Mouse (Mus musculus): Measurements from ENCODE around the gene Dync2h1. TPM values are rescaled to one million over a fixed set of nuclear protein-coding genes. Genes with fewer than 3 reads are reported as not detected.

The Dync2h1 gene
- polyA plus RNA-seq, 1 experiment from 2014 or later = 6.3 TPM

DNA sequence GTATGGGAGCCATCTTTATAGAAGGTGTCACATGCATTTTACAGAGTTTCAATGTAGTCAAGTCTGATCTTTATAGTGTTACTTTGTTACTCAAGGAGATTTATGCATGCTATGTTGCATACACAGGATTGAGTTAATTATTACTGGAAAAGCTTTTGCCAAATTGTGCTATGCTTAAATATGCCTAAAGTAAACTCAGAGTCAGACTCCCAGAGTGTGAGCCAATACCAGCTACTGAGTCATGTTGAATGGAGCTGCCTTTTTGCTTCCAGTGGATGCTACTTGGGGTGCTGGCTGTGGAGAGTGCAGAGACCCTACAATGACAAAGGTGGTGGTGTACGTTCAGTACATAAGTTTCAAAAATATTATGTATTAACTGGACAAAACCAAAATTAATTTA, 169.5 kb downstream of the Dync2h1 start:
- Histone ChIP-seq H3K4me1 (ENCODE audit: control insufficient read depth in 2 of 2, insufficient read depth in 2 of 2, low read length in 2 of 2) (no peaks in the 10 kb centered on the region), H3K4me2 (ENCODE audit: low read length) (no peak overlapping the region), H3K27ac (replicated peaks in 1 of 2; ENCODE audit: control insufficient read depth in 1 of 2, insufficient read depth in 1 of 2, low read depth in 2 of 2, low read length in 2 of 2) (no peak overlapping the region), H3K4me3 (ENCODE audit: control insufficient read depth in 1 of 2, insufficient read depth in 1 of 2, low read depth in 1 of 2, low read length in 2 of 2) (no peak overlapping the region), H3K9me3 (ENCODE audit: control insufficient read depth, low read length) (no peaks in the 10 kb centered on the region), H3K27me3 (ENCODE audit: control insufficient read depth, insufficient read depth, low read length) (no peaks in the 10 kb centered on the region), H3K9ac (ENCODE audit: low read length) (no peak overlapping the region), H3K36me3 (ENCODE audit: control insufficient read depth, insufficient read depth, low read length) (no peaks in the 10 kb centered on the region)
- ATAC-seq (ENCODE audit: insufficient number of reproducible peaks, insufficient read depth, low FRiP score, low read depth) = no peak
- 88% methylated on average over 1 of the region's 1 CpGs for WGBS

DNA sequence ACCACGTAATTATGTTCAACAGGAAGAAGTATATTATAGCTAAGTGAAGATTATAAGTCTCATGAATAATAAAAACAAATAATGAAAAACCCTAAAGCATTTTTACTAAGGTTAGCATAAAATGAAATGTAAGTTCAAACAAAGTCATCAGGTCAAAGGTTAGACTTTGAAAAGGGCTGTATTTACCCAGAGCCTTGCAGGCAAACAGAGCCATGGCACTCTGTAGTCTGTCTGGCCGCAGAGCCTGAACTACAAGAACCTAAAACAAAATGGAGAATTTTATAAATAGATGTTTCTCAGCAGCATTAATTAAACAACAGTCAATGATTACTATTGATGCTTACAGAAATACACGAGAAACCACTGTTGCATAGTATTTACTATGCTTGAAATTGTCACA, 174.5 kb downstream of the Dync2h1 start:
- Histone ChIP-seq H3K27me3 (ENCODE audit: control insufficient read depth, insufficient read depth, low read length) (no peaks in the 10 kb centered on the region), H3K4me1 (ENCODE audit: control insufficient read depth in 2 of 2, insufficient read depth in 2 of 2, low read length in 2 of 2) (no peaks in the 10 kb centered on the region), H3K9me3 (ENCODE audit: control insufficient read depth, low read length) (no peaks in the 10 kb centered on the region), H3K4me2 (ENCODE audit: low read length) (no peak overlapping the region), H3K36me3 (ENCODE audit: control insufficient read depth, insufficient read depth, low read length) (0 out of 2 replicates have a peak, but pooled peaks cover 3% of the 10 kb centered on the region), H3K9ac (ENCODE audit: low read length) (no peak overlapping the region), H3K27ac (replicated peaks in 1 of 2; ENCODE audit: control insufficient read depth in 1 of 2, insufficient read depth in 1 of 2, low read depth in 2 of 2, low read length in 2 of 2) (no peak overlapping the region), H3K4me3 (ENCODE audit: control insufficient read depth in 1 of 2, insufficient read depth in 1 of 2, low read depth in 1 of 2, low read length in 2 of 2) (no peak overlapping the region)
- WGBS = 82% methylated on average over 3 of the region's 3 CpGs
- ATAC-seq (ENCODE audit: insufficient number of reproducible peaks, insufficient read depth, low FRiP score, low read depth) = no peak

DNA sequence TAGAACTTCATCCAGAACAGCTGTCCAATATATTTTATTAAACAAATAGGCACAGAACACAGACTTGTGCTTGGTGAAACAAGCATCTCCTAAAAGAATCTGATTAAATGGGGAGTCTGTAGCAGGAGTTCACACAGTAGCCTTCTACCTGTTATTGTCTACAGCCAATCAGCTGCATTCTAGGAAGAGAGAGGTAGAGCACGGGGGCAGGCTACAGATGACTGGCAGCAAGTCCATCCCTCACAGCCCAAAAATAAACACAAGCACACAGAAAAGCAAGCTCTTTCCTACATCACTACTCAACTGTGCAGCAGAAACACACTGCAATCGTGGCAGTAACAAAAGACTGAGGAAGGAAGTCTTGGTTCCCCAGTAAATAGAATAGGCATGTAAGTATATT, 189.4 kb downstream of the Dync2h1 start:
- Histone ChIP-seq H3K4me2 (ENCODE audit: low read length) (no peak overlapping the region), H3K4me1 (ENCODE audit: control insufficient read depth in 2 of 2, insufficient read depth in 2 of 2, low read length in 2 of 2) (no peaks in the 10 kb centered on the region), H3K36me3 (ENCODE audit: control insufficient read depth, insufficient read depth, low read length) (no peaks in the 10 kb centered on the region), H3K9ac (ENCODE audit: low read length) (no peak overlapping the region), H3K27ac (replicated peaks in 1 of 2; ENCODE audit: control insufficient read depth in 1 of 2, insufficient read depth in 1 of 2, low read depth in 2 of 2, low read length in 2 of 2) (no peak overlapping the region), H3K9me3 (ENCODE audit: control insufficient read depth, low read length) (no peaks in the 10 kb centered on the region), H3K4me3 (ENCODE audit: control insufficient read depth in 1 of 2, insufficient read depth in 1 of 2, low read depth in 1 of 2, low read length in 2 of 2) (no peak overlapping the region), H3K27me3 (ENCODE audit: control insufficient read depth, insufficient read depth, low read length) (no peaks in the 10 kb centered on the region)
- no peak for ATAC-seq (ENCODE audit: insufficient number of reproducible peaks, insufficient read depth, low FRiP score, low read depth)
- 45% methylated on average over 2 of the region's 2 CpGs for WGBS

DNA sequence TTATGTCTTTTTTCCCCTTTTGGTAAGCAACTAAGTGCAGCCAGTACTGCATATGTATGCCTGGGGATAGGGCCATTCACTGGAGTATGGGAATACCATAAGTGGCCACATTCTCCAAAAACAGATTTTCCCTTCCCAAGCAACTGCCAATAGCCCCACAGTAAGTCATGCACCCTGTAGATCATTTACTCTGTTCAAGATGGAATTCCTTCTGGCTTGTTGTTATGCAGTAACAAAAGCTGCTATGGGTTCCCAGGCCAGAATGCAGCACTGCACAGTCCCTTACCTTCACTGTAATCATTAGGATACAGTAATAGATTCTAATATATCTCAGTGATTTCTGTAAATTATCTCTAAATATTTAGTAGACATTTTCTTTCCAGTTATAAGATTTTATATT, 190.0 kb downstream of the Dync2h1 start:
- H3K4me2 ChIP-seq (ENCODE audit: low read length) = no peak overlapping the region
- no peaks in the 10 kb centered on the region for H3K27me3 ChIP-seq (ENCODE audit: control insufficient read depth, insufficient read depth, low read length)
- H3K9me3 ChIP-seq (ENCODE audit: control insufficient read depth, low read length) = no peaks in the 10 kb centered on the region
- H3K27ac ChIP-seq (replicated peaks in 1 of 2; ENCODE audit: control insufficient read depth in 1 of 2, insufficient read depth in 1 of 2, low read depth in 2 of 2, low read length in 2 of 2) = no peak overlapping the region
- H3K36me3 ChIP-seq (ENCODE audit: control insufficient read depth, insufficient read depth, low read length) = no peaks in the 10 kb centered on the region
- no peak for ATAC-seq (ENCODE audit: insufficient number of reproducible peaks, insufficient read depth, low FRiP score, low read depth)
- no peak overlapping the region for H3K4me3 ChIP-seq (ENCODE audit: control insufficient read depth in 1 of 2, insufficient read depth in 1 of 2, low read depth in 1 of 2, low read length in 2 of 2)
- H3K4me1 ChIP-seq (ENCODE audit: control insufficient read depth in 2 of 2, insufficient read depth in 2 of 2, low read length in 2 of 2) = no peaks in the 10 kb centered on the region
- H3K9ac ChIP-seq (ENCODE audit: low read length) = no peak overlapping the region

DNA sequence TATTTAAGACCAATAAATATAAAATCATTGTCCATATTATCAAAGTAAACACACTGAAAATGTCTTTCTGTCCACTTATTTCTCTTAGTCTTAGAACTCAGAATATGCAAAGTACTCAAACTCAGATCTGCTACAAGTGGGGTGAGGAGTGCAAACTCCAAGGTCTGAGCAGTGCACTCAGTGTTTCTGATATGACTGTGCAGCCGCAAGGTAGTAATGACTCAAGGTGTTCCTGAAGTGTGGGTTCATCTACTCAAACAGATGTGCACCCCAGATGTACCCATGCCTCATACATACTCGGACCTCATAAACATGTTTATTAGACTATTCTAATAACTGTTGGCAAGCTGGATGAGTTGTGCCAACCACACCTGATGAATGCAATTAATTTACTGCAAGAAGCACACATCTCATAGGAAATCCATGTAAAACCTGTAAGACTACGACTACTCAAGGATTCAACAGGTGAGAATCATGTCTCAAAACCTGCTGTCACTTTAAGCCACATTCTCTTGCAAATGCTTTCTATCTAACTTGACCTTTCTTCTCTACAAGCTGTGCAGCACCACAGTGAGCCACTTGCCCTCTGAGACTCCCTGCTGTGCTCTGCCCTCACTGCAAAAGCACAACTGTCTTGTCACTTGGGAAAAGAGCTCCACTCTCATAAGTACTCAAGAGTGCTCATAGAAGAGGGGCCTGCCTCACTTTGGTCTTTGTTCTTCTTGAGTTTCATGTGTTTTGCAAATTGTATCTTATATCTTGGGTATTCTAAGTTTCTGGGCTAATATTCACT, 195.2 kb downstream of the Dync2h1 start:
- H3K4me2 ChIP-seq (ENCODE audit: low read length) = no peak overlapping the region
- no peaks in the 10 kb centered on the region for H3K4me1 ChIP-seq (ENCODE audit: control insufficient read depth in 2 of 2, insufficient read depth in 2 of 2, low read length in 2 of 2)
- WGBS = 85% methylated on average over 3 of the region's 3 CpGs
- no peaks in the 10 kb centered on the region for H3K27me3 ChIP-seq (ENCODE audit: control insufficient read depth, insufficient read depth, low read length)
- H3K27ac ChIP-seq (replicated peaks in 1 of 2; ENCODE audit: control insufficient read depth in 1 of 2, insufficient read depth in 1 of 2, low read depth in 2 of 2, low read length in 2 of 2) = no peak overlapping the region
- no peaks in the 10 kb centered on the region for H3K9me3 ChIP-seq (ENCODE audit: control insufficient read depth, low read length)
- no peak for ATAC-seq (ENCODE audit: insufficient number of reproducible peaks, insufficient read depth, low FRiP score, low read depth)
- no peak overlapping the region for H3K4me3 ChIP-seq (ENCODE audit: control insufficient read depth in 1 of 2, insufficient read depth in 1 of 2, low read depth in 1 of 2, low read length in 2 of 2)
- no peaks in the 10 kb centered on the region for H3K36me3 ChIP-seq (ENCODE audit: control insufficient read depth, insufficient read depth, low read length)
- no peak overlapping the region for H3K9ac ChIP-seq (ENCODE audit: low read length)

DNA sequence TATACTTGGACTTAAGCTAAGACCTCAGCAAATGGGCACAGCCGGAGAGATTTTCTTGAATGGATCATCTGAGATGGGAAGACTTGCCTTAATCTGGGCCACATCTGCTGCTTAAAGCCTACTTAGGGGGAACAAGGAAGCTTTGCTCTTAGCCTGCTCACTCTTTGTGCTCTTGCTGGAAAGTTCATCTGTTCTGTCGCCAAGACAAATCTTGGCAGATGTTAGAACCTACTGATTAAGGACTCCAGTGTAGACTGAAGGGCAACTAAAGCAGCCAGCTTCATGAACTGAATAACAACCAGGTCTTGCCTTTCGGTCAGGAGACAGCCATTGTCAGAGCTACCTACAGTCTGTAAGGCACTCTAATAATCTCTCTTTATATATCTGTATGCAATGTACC, 198.1 kb downstream of the Dync2h1 start:
- H3K9ac ChIP-seq (ENCODE audit: low read length) = no peak overlapping the region
- 78% methylated on average over 3 of the region's 3 CpGs for WGBS

DNA sequence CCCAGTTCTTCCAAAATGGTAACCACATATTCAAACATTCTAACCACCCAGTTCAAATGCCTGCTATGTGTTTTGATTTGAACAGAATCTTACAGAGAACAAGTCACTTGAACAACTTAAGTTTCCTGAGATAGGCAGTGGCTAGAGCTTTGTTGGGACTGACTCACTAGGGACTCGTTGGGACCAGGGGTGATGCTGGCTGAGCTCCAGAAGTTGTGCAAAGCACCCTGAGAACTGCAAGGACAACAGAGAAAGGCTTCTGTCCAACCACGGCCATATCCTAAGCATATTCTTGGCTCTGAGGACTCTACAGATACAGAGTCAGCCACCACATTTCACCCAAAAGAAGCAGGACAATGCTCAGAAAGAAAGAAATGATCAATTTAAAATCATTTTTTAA, 215.1 kb downstream of the Dync2h1 start:
- 45% methylated on average over 2 of the region's 2 CpGs for WGBS
- Histone ChIP-seq H3K4me2 (ENCODE audit: low read length) (no peak overlapping the region), H3K27me3 (ENCODE audit: control insufficient read depth, insufficient read depth, low read length) (no peaks in the 10 kb centered on the region), H3K4me1 (ENCODE audit: control insufficient read depth in 2 of 2, insufficient read depth in 2 of 2, low read length in 2 of 2) (no peaks in the 10 kb centered on the region), H3K27ac (replicated peaks in 1 of 2; ENCODE audit: control insufficient read depth in 1 of 2, insufficient read depth in 1 of 2, low read depth in 2 of 2, low read length in 2 of 2) (no peak overlapping the region), H3K4me3 (ENCODE audit: control insufficient read depth in 1 of 2, insufficient read depth in 1 of 2, low read depth in 1 of 2, low read length in 2 of 2) (no peak overlapping the region), H3K9me3 (ENCODE audit: control insufficient read depth, low read length) (no peaks in the 10 kb centered on the region), H3K36me3 (ENCODE audit: control insufficient read depth, insufficient read depth, low read length) (no peaks in the 10 kb centered on the region), H3K9ac (ENCODE audit: low read length) (no peak overlapping the region)
- no peak for ATAC-seq (ENCODE audit: insufficient number of reproducible peaks, insufficient read depth, low FRiP score, low read depth)

More for the DNA sequence above, 198.1 kb downstream of the Dync2h1 start:
- H3K4me1 ChIP-seq (ENCODE audit: control insufficient read depth in 2 of 2, insufficient read depth in 2 of 2, low read length in 2 of 2) = no peaks in the 10 kb centered on the region
- H3K9me3 ChIP-seq (ENCODE audit: control insufficient read depth, low read length) = no peaks in the 10 kb centered on the region
- no peak for ATAC-seq (ENCODE audit: insufficient number of reproducible peaks, insufficient read depth, low FRiP score, low read depth)
- H3K27ac ChIP-seq (replicated peaks in 1 of 2; ENCODE audit: control insufficient read depth in 1 of 2, insufficient read depth in 1 of 2, low read depth in 2 of 2, low read length in 2 of 2) = no peak overlapping the region
- no peak overlapping the region for H3K4me2 ChIP-seq (ENCODE audit: low read length)
- no peaks in the 10 kb centered on the region for H3K27me3 ChIP-seq (ENCODE audit: control insufficient read depth, insufficient read depth, low read length)
- no peak overlapping the region for H3K4me3 ChIP-seq (ENCODE audit: control insufficient read depth in 1 of 2, insufficient read depth in 1 of 2, low read depth in 1 of 2, low read length in 2 of 2)
- H3K36me3 ChIP-seq (ENCODE audit: control insufficient read depth, insufficient read depth, low read length) = no peaks in the 10 kb centered on the region

DNA sequence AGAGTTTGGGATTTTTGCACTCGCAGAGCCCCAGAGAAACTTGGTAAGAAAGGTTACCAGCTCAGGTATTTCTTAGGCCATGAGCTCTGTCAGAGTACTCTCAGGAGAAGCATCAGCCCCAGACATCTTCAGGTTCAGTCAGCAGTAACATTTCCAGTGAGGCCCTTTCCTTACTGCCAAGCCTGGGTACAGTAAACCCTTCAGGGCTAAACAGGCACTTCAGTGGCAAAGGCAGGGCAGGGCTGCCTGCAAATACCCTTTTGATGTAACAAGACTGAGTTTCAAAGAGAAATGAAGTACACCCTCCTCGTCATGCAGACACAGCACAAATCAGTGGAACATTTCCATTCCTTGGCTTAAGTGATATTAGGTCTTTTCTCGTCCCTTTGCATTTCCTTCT, 219.2 kb downstream of the Dync2h1 start:
- no peak overlapping the region for H3K27ac ChIP-seq (replicated peaks in 1 of 2; ENCODE audit: control insufficient read depth in 1 of 2, insufficient read depth in 1 of 2, low read depth in 2 of 2, low read length in 2 of 2)
- ATAC-seq (ENCODE audit: insufficient number of reproducible peaks, insufficient read depth, low FRiP score, low read depth) = no peak
- H3K4me2 ChIP-seq (ENCODE audit: low read length) = no peak overlapping the region
- H3K9me3 ChIP-seq (ENCODE audit: control insufficient read depth, low read length) = no peaks in the 10 kb centered on the region
- no peak overlapping the region for H3K9ac ChIP-seq (ENCODE audit: low read length)
- H3K36me3 ChIP-seq (ENCODE audit: control insufficient read depth, insufficient read depth, low read length) = no peaks in the 10 kb centered on the region
- no peaks in the 10 kb centered on the region for H3K4me1 ChIP-seq (ENCODE audit: control insufficient read depth in 2 of 2, insufficient read depth in 2 of 2, low read length in 2 of 2)
- H3K27me3 ChIP-seq (ENCODE audit: control insufficient read depth, insufficient read depth, low read length) = no peaks in the 10 kb centered on the region
- WGBS = 86% methylated on average over 3 of the region's 3 CpGs
- H3K4me3 ChIP-seq (ENCODE audit: control insufficient read depth in 1 of 2, insufficient read depth in 1 of 2, low read depth in 1 of 2, low read length in 2 of 2) = no peak overlapping the region
